Mouse (Mus musculus) cerebellum, adult 8-10 months (tissue): ENCODE results near the gene Gpr61.
A peak's percentile ranks its signal among the peaks of the same experiment; 100 is the strongest.

Experiments
- DNase-seq: peaks from one replicate; pipeline ENCODE4 v3.0.0; 2022

The Gpr61 gene

DNA sequence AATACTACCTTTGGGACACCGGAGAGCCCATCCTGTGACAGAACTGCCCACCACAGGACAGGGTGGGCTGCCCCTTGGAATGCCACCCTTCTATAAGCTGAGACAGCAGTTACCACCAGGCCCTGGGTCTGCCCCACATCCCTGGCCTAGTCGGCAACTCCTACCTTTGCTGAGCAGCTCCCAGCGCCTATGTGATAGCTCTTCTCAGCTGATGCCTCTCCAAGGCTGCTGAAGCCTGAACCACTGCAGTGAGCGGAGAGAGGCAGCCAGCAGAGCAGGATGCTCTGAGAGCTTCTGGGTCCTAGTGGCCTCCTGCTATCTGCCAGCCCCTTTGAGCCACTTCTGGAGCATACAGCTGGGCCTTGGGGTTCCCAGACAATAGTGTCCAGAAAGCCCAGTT lies at the start of gene Gpr61:
Gene Gpr61 (minus strand): TSS at position 227 of the 400 bp plus-strand sequence.
- DNase-seq = peak; percentile 25

- DNase-seq = no peak
Measured at GRCm38 (mm10) chr3:108204470-108204869, 49.8 kb upstream of the Gpr61 start.

- peak; percentile 87 for DNase-seq
Measured at GRCm38 (mm10) chr3:108203621-108204325, 49.1 kb upstream of the Gpr61 start.

- DNase-seq = no peak
Measured at GRCm38 (mm10) chr3:108203212-108203611, 48.5 kb upstream of the Gpr61 start.

DNA sequence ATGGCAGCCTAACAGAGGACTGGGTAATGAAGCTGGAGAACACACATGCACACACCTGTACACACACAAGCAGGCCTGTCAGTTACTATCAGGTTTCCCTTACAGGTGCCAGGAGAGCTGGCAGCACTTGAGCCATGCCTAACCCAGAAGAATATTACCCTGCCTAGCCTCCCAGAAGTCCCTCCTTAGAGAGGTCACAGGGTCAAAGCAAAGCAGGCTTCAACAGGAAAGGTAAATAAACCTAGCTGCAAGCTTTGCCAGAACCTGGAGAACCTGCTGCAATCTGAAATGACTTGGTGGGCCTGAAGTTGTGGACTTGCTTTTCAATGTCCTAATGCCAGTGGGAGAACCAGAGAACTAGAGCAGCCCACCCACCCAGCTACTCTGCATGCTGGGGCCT lies 47.8 kb upstream of the Gpr61 start:
- no peak for DNase-seq

- DNase-seq = peak; percentile 88
Measured at GRCm38 (mm10) chr3:108200329-108201323, 45.9 kb upstream of the Gpr61 start, which contains the start of gene Cyb561d1. Gene Cyb561d1, minus strand, starts transcription at chr3:108201212.

- DNase-seq = peak; percentile 17
Measured at GRCm38 (mm10) chr3:108199231-108199630, 44.5 kb upstream of the Gpr61 start.

DNA sequence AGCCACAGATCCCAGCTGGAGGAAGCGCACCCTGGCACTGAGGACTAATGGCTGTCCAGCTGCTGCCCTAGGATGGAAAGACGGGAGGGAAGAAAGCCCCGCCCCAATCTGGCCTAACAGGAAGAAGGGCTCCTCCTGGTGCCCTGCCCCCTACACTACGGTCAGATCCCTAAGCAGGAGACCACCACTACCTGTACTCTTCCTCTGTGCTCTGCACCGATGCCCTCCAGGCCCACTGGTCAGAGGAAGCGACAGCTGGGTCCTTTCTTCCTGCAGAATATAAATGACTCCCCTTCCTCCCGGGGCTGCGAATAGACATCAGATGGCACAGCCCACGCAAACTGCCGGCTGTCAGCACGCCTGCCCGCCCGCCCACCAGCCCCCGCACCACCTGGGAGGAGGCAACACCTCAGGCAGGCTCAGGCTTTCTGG lies 42.4 kb upstream of the Gpr61 start:
- DNase-seq = peak; percentile 57

DNA sequence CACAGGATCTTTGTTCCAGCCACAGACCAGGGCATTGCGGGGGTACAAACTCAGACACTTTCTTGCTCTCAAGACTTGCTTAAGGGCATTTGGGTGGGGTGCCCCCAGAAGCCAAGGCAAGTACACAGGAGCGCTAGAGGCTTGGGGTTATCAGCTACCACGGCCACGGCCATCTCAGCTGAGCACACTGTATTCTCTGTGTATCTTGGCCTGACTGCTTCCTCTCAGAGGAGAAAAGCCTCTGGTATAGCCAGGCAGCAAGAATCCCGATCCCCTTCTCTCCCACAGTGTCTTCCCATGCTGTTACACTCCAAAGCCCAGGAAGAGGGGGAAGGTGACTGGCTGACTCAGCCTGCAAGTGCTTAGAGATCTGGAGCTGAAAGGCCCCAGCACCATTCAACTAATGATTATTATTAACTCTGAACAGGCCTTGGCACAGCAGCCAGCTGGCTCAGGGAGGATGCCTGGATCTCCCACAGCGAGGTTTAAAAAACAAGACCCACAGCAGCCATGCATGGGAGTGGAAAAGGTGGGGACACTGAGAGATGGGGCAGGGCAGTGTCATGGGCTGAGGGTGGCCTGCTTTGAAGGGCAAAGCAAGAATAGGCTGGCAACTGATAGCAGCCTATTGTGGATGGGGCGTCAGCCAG lies 41.4 kb upstream of the Gpr61 start:
- DNase-seq = peak; percentile 27

- DNase-seq = no peak
Measured at GRCm38 (mm10) chr3:108195287-108195686, 40.6 kb upstream of the Gpr61 start.

- no peak for DNase-seq
Measured at GRCm38 (mm10) chr3:108193686-108194085, 39.0 kb upstream of the Gpr61 start.

DNA sequence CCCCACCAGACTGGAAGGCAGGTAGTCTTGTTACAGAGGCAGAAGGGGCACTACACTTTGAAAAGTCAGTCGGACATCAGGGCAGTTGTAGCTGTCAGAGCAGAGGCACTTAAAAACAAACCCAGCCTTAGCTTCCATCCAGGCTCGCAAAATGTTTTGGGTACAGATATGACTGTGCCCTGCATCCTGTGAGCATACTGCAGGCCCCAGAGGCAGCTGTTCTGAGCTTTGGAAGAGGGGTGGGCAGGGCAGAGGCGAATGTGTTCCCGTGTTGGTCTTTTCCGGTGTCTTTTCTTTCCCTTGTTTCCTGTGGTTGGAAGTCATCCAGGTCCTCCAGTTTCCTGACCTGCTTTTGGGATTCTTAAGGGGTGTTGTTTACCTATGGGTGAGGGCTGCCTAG lies 35.2 kb upstream of the Gpr61 start:
- no peak for DNase-seq

DNA sequence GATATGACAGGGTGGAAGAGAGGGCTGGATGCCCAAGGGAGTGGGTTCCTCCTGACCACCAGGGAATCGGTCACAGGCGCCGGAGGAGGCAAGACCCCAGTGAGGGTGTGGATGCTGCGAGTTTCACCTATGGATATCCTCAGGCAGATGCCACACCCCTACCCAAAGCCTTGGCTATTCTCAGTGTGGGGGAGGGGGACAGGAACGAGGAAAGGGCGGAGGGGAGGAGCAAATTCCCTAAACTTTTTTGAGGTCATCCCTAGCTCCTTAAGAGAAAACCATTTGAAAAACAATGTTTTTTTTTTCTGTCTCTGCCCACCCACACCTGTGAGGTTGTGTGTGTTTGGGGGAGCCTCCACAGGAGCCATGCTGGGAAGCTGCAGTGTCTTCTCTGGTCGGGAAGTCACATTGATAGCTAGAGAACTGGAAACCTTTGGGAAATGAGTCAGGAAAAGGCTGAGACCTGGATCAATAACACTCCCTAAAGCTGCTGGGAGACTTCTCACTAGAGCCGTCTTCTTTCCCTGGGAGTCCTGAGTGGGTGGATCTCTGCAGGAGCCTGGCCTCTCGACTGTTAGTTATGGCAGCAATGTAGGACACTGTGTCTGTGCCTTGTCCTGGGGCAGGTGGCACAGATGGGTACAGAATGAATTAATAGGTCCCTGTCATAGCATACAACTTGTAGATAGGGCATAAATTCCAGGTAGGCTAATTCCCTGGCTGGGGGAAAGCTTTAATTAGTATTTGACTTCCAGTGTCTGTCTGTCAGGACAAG lies 34.2 kb upstream of the Gpr61 start:
- peak; percentile 22 for DNase-seq

DNA sequence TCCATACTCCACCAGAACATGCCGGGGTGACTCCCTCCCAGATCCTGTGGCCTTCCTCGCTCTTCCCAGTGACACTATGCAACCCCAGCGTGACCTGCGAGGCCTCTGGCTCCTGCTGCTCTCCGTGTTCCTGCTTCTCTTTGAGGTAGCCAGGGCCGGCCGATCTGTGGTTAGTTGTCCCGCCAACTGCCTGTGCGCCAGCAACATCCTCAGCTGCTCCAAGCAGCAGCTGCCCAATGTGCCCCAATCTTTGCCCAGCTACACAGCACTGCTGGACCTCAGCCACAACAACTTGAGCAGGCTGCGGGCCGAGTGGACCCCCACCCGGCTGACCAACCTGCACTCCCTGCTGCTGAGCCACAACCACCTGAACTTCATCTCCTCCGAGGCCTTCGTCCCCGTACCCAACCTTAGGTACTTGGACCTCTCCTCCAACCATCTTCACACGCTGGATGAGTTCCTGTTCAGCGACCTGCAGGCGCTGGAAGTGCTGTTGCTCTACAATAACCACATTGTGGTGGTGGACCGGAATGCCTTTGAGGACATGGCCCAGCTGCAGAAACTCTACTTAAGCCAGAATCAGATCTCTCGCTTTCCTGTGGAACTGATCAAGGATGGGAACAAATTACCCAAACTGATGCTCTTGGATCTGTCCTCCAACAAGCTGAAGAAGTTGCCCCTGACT lies 32.6 kb upstream of the Gpr61 start:
- DNase-seq = no peak

- DNase-seq = peak; percentile 66
Measured at GRCm38 (mm10) chr3:108186098-108187047, 31.7 kb upstream of the Gpr61 start, which contains the start of gene Amigo1. Gene Amigo1, plus strand, starts transcription at chr3:108186335.

- no peak for DNase-seq
Measured at GRCm38 (mm10) chr3:108185460-108186097, 30.9 kb upstream of the Gpr61 start.

GRCm38 (mm10) chr3:108184742-108185141 lies 30.1 kb upstream of the Gpr61 start:
- no peak for DNase-seq

GRCm38 (mm10) chr3:108180514-108180913 lies 25.8 kb upstream of the Gpr61 start:
- DNase-seq = no peak

DNA sequence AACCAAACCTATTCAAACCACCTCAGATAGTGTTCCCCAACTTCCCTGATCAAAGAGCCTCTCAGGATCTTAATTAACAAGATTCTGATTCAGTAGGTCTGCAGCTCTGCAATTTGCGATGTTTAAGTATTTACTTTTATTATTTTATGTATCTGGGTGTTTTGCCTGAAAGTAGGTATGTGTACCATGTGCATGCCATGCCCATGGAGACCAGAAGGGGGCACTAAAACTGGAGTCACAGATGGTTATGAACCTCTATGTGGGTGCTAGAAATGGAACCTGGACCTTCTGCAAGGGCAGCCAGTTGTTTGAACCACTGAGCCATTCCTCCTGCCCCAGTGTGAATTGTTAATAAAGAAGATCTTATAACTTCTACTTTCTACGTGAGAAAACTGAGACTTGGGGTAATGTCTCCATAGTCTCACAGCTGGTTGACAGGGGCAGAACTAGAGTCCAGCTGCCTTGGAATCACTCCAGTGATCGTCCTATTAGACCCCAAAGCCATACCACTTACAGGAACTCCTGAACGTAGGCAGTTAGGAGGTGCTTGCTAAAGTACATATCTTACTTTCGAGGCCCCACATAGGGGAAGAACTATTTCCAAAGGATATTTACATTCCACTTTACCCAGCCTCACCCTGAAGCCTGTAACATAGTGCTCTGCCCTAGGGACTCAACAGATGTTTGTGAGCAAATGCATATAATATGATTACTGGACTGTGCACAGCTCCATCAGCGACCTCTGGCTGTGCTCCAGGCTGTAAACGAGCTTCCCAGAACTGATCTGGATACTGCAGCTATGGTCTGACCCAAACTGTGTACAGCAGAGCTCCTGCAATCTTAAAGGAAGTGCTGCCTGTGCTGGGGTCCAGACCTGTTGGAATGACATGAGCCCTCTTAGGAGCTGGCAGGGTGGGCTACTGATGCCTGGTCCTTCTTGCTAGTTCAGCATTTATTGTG lies 24.4 kb upstream of the Gpr61 start:
- no peak for DNase-seq
